Mouse (Mus musculus): ENCODE measurements at regions not wholly inside any gene's neighbourhood (a gene's known extent, or its start where the extent isn't known, plus 50 kb on each side); places are given as distances from the start of the nearest gene placed in this dataset.
"Not testable (repeated sequence)": the region's sequence is repeated elsewhere in the genome, so short reads cannot be mapped to it uniquely, and the experiment has no call there.

- ATAC-seq (ENCODE audit: insufficient number of reproducible peaks, insufficient read depth, low FRiP score, low TSS enrichment, low read depth): no peak
- 76% methylated on average over 5 of the region's 5 CpGs for WGBS
- Histone ChIP-seq H3K27me3 (no peaks in the 10 kb centered on the region), H3K4me3 (no peak overlapping the region), H3K4me1 (no peaks in the 10 kb centered on the region), H3K4me2 (no peak overlapping the region), H3K9me3 (no peaks in the 10 kb centered on the region), H3K36me3 (no peaks in the 10 kb centered on the region), H3K27ac (no peak overlapping the region), H3K9ac (no peak overlapping the region)
Observed at GRCm38 (mm10) chr13:113477901-113478510, 140.4 kb downstream of the Snx18 start.

- Histone ChIP-seq H3K36me3 (no peaks in the 10 kb centered on the region), H3K4me2 (no peak overlapping the region), H3K27me3 (no peaks in the 10 kb centered on the region), H3K9me3 (no peaks in the 10 kb centered on the region), H3K4me3 (no peak overlapping the region), H3K4me1 (no peaks in the 10 kb centered on the region), H3K9ac (no peak overlapping the region), H3K27ac (no peak overlapping the region)
- no peak for ATAC-seq (ENCODE audit: insufficient number of reproducible peaks, insufficient read depth, low FRiP score, low TSS enrichment, low read depth)
- WGBS: 68% methylated on average over 7 of the region's 7 CpGs
Observed at GRCm38 (mm10) chr13:113470822-113471557, 147.4 kb downstream of the Snx18 start.

- H3K27me3 ChIP-seq: no peaks in the 10 kb centered on the region
- no peak overlapping the region for H3K27ac ChIP-seq
- H3K4me2 ChIP-seq: no peak overlapping the region
- no peak overlapping the region for H3K9ac ChIP-seq
- 74% methylated on average over 10 of the region's 10 CpGs for WGBS
- no peak for ATAC-seq (ENCODE audit: insufficient number of reproducible peaks, insufficient read depth, low FRiP score, low TSS enrichment, low read depth)
- no peaks in the 10 kb centered on the region for H3K36me3 ChIP-seq
- no peaks in the 10 kb centered on the region for H3K4me1 ChIP-seq
- no peak overlapping the region for H3K4me3 ChIP-seq
- H3K9me3 ChIP-seq: no peaks in the 10 kb centered on the region
Observed at GRCm38 (mm10) chr13:113464190-113465064, 153.9 kb downstream of the Snx18 start.

- Histone ChIP-seq H3K36me3 (no peaks in the 10 kb centered on the region), H3K27me3 (no peaks in the 10 kb centered on the region), H3K9ac (no peak overlapping the region), H3K4me3 (no peak overlapping the region), H3K4me2 (no peak overlapping the region), H3K27ac (no peak overlapping the region), H3K9me3 (no peaks in the 10 kb centered on the region), H3K4me1 (no peaks in the 10 kb centered on the region)
- 86% methylated on average over 4 of the region's 4 CpGs for WGBS
- ATAC-seq (ENCODE audit: insufficient number of reproducible peaks, insufficient read depth, low FRiP score, low TSS enrichment, low read depth): no peak
Observed at GRCm38 (mm10) chr13:113463420-113463819, 154.9 kb downstream of the Snx18 start.

GRCm38 (mm10) chr13:113454490-113455295 lies 161.7 kb downstream of the BC067074 start:
- Histone ChIP-seq H3K9ac (no peak overlapping the region), H3K4me2 (no peak overlapping the region), H3K9me3 (no peaks in the 10 kb centered on the region), H3K27me3 (no peaks in the 10 kb centered on the region), H3K36me3 (no peaks in the 10 kb centered on the region), H3K4me3 (no peak overlapping the region), H3K27ac (no peak overlapping the region), H3K4me1 (no peaks in the 10 kb centered on the region)
- no peak for ATAC-seq (ENCODE audit: insufficient number of reproducible peaks, insufficient read depth, low FRiP score, low TSS enrichment, low read depth)
- 62% methylated on average over 11 of the region's 11 CpGs for WGBS

- H3K9ac ChIP-seq: no peak overlapping the region
- no peak overlapping the region for H3K4me3 ChIP-seq
- no peak overlapping the region for H3K27ac ChIP-seq
- ATAC-seq (ENCODE audit: insufficient number of reproducible peaks, insufficient read depth, low FRiP score, low TSS enrichment, low read depth): no peak
- H3K4me1 ChIP-seq: no peaks in the 10 kb centered on the region
- no peaks in the 10 kb centered on the region for H3K36me3 ChIP-seq
- no peaks in the 10 kb centered on the region for H3K9me3 ChIP-seq
- H3K27me3 ChIP-seq: no peaks in the 10 kb centered on the region
- no peak overlapping the region for H3K4me2 ChIP-seq
- 100% methylated on average over 1 of the region's 1 CpGs for WGBS
Observed at GRCm38 (mm10) chr13:113448378-113448777, 155.4 kb downstream of the BC067074 start.

- Histone ChIP-seq H3K4me1 (no peaks in the 10 kb centered on the region), H3K4me2 (no peak overlapping the region), H3K4me3 (no peak overlapping the region), H3K27me3 (no peaks in the 10 kb centered on the region), H3K36me3 (no peaks in the 10 kb centered on the region), H3K27ac (no peak overlapping the region), H3K9me3 (no peaks in the 10 kb centered on the region), H3K9ac (no peak overlapping the region)
- 54% methylated on average over 5 of the region's 5 CpGs for WGBS
- no peak for ATAC-seq (ENCODE audit: insufficient number of reproducible peaks, insufficient read depth, low FRiP score, low TSS enrichment, low read depth)
Observed at GRCm38 (mm10) chr13:113446226-113446625, 153.3 kb downstream of the BC067074 start.

GRCm38 (mm10) chr13:113444481-113444880 lies 151.5 kb downstream of the BC067074 start:
- ATAC-seq (ENCODE audit: insufficient number of reproducible peaks, insufficient read depth, low FRiP score, low TSS enrichment, low read depth); H3K9me3 ChIP-seq; H3K36me3 ChIP-seq; H3K4me1 ChIP-seq; H3K4me2 ChIP-seq; H3K27ac ChIP-seq; H3K27me3 ChIP-seq; H3K9ac ChIP-seq; H3K4me3 ChIP-seq: not testable (repeated sequence)
- WGBS: 89% methylated on average over 2 of the region's 2 CpGs

- H3K4me2 ChIP-seq: no peak overlapping the region
- H3K9me3 ChIP-seq: no peaks in the 10 kb centered on the region
- no peak for ATAC-seq (ENCODE audit: insufficient number of reproducible peaks, insufficient read depth, low FRiP score, low TSS enrichment, low read depth)
- 89% methylated on average over 8 of the region's 8 CpGs for WGBS
- H3K4me1 ChIP-seq: no peaks in the 10 kb centered on the region
- no peak overlapping the region for H3K9ac ChIP-seq
- H3K27me3 ChIP-seq: no peaks in the 10 kb centered on the region
- no peaks in the 10 kb centered on the region for H3K36me3 ChIP-seq
- no peak overlapping the region for H3K27ac ChIP-seq
- no peak overlapping the region for H3K4me3 ChIP-seq
Observed at GRCm38 (mm10) chr13:113443078-113443477, 150.1 kb downstream of the BC067074 start.

GRCm38 (mm10) chr13:113442169-113442568 lies 149.2 kb downstream of the BC067074 start:
- Histone ChIP-seq H3K4me3 (no peak overlapping the region), H3K27ac (no peak overlapping the region), H3K9ac (no peak overlapping the region), H3K9me3 (no peaks in the 10 kb centered on the region), H3K4me2 (no peak overlapping the region), H3K36me3 (no peaks in the 10 kb centered on the region), H3K27me3 (no peaks in the 10 kb centered on the region), H3K4me1 (no peaks in the 10 kb centered on the region)
- no peak for ATAC-seq (ENCODE audit: insufficient number of reproducible peaks, insufficient read depth, low FRiP score, low TSS enrichment, low read depth)
- WGBS: 46% methylated on average over 9 of the region's 9 CpGs

- WGBS: 82% methylated on average over 5 of the region's 5 CpGs
Observed at GRCm38 (mm10) chr13:113440137-113440536, 147.2 kb downstream of the BC067074 start.

More at GRCm38 (mm10) chr13:113440137-113440536, 147.2 kb downstream of the BC067074 start:
- Histone ChIP-seq H3K27me3 (no peaks in the 10 kb centered on the region), H3K36me3 (no peaks in the 10 kb centered on the region), H3K4me2 (no peak overlapping the region), H3K4me1 (no peaks in the 10 kb centered on the region), H3K4me3 (no peak overlapping the region), H3K9ac (no peak overlapping the region), H3K27ac (no peak overlapping the region), H3K9me3 (no peaks in the 10 kb centered on the region)
- ATAC-seq (ENCODE audit: insufficient number of reproducible peaks, insufficient read depth, low FRiP score, low TSS enrichment, low read depth): no peak

Measured in embryonic facial prominence, embryonic 13.5 days (tissue).